Mouse (Mus musculus) cortical plate, adult 2 months (tissue): ENCODE measurements around the gene Lrrc8b. TPM values are rescaled to one million over a fixed set of nuclear protein-coding genes. Genes with fewer than 3 reads are reported as not detected.

Source experiments
- H3K27ac ChIP-seq: fragments of 200-500 bp; 2 replicates; pipeline ENCODE4 v1.5.1; 2012; ENCODE audit warnings: low read length, control low read depth, inconsistent platforms; ENCODE audit not compliant: insufficient read depth
- H3K4me1 ChIP-seq: fragments of 200-500 bp; 2 replicates; pipeline ENCODE4 v1.6.1; 2011; ENCODE audit warnings: low read length; ENCODE audit not compliant: control insufficient read depth, insufficient read depth
- H3K4me3 ChIP-seq: fragments of 200-500 bp; 2 replicates; pipeline ENCODE4 v1.5.1; 2011; ENCODE audit warnings: mild to moderate bottlenecking, low read length, control low read depth; ENCODE audit not compliant: insufficient read depth
- CTCF ChIP-seq: fragments of 200-500 bp; IDR thresholded peaks from 2 replicates; pipeline ENCODE4 v1.5.1; 2011; ENCODE audit warnings: mild to moderate bottlenecking, control low read depth, low read length; ENCODE audit not compliant: insufficient read depth; ENCODE audit errors: extremely low read depth
- POLR2A ChIP-seq: fragments of 200-500 bp; IDR thresholded peaks from 2 replicates; pipeline ENCODE4 v1.6.1; 2011; ENCODE audit warnings: mild to moderate bottlenecking, low read length, control low read depth; ENCODE audit not compliant: insufficient read depth; ENCODE audit errors: extremely low read depth
- polyA plus RNA-seq: library from polyadenylated mRNA; depleted of rRNA; stranded (reverse); fragments of >200 nt; gene quantifications from 2 replicates; pipeline ENCODE4 v1.2.3, GENCODE M21; 2012

Lrrc8b gene
- polyA plus RNA-seq, 1 experiment = 58.2 TPM

DNA sequence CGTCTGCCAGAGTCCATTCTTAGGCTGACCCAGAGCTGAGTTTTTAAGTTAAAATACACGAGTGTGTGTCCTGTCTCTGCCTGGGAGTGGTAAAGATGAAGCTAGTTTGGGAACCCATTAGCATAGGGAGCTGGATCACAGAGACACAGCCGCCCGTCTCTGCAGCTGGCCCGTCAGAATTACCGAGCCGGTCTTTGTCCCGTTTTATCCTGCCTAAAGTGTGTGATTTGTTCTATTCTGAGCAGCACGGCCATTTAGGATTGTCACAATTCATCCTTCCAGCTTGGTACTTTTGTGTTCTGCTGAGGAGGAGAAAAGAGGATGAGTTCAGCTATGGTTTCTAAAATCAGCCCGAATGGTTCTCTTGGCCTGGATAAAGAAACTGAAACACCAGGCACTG is 51.7 kb downstream of the Lrrc8b start:
- no peak overlapping the region for H3K4me3 ChIP-seq

GRCm38 (mm10) chr5:105472983-105473705 is 57.6 kb downstream of the Lrrc8b start:
- H3K4me1 ChIP-seq = no peaks in the 10 kb centered on the region
- TF ChIP-seq POLR2A (no peak), CTCF (no peak)
- H3K27ac ChIP-seq = peak overlapping the region; percentile 30; the same call in 1 of the 2 replicates
- no peak overlapping the region for H3K4me3 ChIP-seq

More for the DNA sequence above, 51.7 kb downstream of the Lrrc8b start:
- peak overlapping the region; percentile 88 for H3K27ac ChIP-seq
- no peak for TF ChIP-seq POLR2A
- no peak for TF ChIP-seq CTCF
- H3K4me1 ChIP-seq = peaks cover 11% of the 10 kb centered on the region

DNA sequence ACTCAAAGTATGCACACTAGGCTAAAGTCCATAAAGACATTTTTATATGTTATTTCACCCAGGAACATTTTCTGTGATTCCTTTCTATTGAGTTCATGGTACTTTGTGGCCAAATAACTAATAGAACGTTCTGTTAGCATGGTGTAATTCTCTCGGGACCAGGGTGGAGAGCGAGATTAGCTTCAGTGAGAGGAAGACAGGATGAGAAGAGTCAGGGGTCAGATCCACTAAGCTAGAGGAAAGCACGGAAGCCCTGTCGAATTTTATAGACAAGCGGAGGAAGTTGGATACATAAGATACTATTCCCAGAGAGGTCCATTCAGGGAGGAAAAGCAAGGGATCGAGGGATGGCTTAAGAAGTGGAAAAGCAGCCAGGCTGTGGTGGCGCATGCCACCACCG is 62.0 kb downstream of the Lrrc8b start:
- no peak overlapping the region for H3K27ac ChIP-seq
- no peaks in the 10 kb centered on the region for H3K4me1 ChIP-seq
- TF ChIP-seq CTCF (no peak), POLR2A (no peak)
- H3K4me3 ChIP-seq = no peak overlapping the region

GRCm38 (mm10) chr5:105479673-105480072 is 64.1 kb downstream of the Lrrc8b start:
- Histone ChIP-seq H3K4me1 (0 out of 2 replicates have a peak, but pooled peaks cover 2% of the 10 kb centered on the region), H3K27ac (no peak overlapping the region), H3K4me3 (no peak overlapping the region)
- TF ChIP-seq POLR2A (no peak), CTCF (no peak)

GRCm38 (mm10) chr5:105480561-105480960 is 65.0 kb downstream of the Lrrc8b start:
- Histone ChIP-seq H3K4me3 (no peak overlapping the region), H3K27ac (no peak overlapping the region), H3K4me1 (0 out of 2 replicates have a peak, but pooled peaks cover 3% of the 10 kb centered on the region)
- TF ChIP-seq POLR2A (no peak), CTCF (no peak)

DNA sequence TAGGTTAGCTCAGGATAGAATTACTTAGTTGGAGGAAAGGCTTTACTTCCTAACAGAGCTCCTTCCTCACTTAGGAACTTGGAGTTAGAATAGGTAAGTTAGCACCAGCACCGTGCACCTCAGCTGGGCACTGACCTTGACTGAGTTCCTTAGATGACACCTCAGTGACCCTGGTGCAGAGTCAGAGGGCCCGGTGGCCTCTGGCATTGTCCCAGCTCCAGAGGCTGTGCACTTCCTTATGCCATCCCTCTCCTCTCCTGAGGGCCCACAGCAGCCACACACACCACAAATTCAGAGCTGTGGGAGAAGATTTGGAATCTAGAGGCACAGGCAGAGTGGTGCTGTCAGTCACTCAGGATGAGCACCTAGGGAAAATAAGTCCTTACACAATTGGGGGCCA is 68.1 kb downstream of the Lrrc8b start:
- H3K4me3 ChIP-seq = no peak overlapping the region
- H3K4me1 ChIP-seq = 0 out of 2 replicates have a peak, but pooled peaks cover 3% of the 10 kb centered on the region
- TF ChIP-seq CTCF = no peak
- TF ChIP-seq POLR2A = no peak
- peak overlapping the region; percentile 18; the same call in 1 of the 2 replicates for H3K27ac ChIP-seq

- H3K4me1 ChIP-seq = 0 out of 2 replicates have a peak, but pooled peaks cover 3% of the 10 kb centered on the region
- peak overlapping the region; percentile 18 for H3K27ac ChIP-seq
- no peak overlapping the region for H3K4me3 ChIP-seq
- no peak for TF ChIP-seq POLR2A
- TF ChIP-seq CTCF = no peak
Observed at GRCm38 (mm10) chr5:105484247-105484646, 68.7 kb downstream of the Lrrc8b start.

GRCm38 (mm10) chr5:105484891-105485290 is 69.3 kb downstream of the Lrrc8b start:
- H3K27ac ChIP-seq = no peak overlapping the region
- 0 out of 2 replicates have a peak, but pooled peaks cover 3% of the 10 kb centered on the region for H3K4me1 ChIP-seq
- H3K4me3 ChIP-seq = no peak overlapping the region
- TF ChIP-seq POLR2A (no peak), CTCF (no peak)

DNA sequence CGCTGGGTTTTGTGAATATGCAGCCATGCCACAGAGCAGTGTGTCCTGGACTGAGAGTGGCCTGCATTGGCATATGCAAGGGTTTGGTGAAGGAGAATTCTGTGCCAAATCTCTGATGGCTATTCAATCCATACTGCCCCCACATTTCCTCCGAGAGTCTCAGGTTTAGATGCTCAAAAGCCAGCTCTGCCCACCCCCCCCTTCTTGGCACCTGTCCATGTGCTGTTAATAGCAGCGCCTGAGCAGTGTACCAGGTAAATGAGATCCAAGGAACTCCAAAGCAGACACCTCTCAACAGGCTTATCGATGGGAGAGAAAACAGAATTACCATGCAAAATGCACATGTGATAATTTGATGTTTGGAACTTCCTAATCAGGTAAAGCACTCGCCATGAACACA is 74.6 kb downstream of the Lrrc8b start:
- TF ChIP-seq CTCF = no peak
- TF ChIP-seq POLR2A = no peak
- Histone ChIP-seq H3K4me1 (peaks cover 12% of the 10 kb centered on the region), H3K27ac (no peak overlapping the region), H3K4me3 (no peak overlapping the region)

DNA sequence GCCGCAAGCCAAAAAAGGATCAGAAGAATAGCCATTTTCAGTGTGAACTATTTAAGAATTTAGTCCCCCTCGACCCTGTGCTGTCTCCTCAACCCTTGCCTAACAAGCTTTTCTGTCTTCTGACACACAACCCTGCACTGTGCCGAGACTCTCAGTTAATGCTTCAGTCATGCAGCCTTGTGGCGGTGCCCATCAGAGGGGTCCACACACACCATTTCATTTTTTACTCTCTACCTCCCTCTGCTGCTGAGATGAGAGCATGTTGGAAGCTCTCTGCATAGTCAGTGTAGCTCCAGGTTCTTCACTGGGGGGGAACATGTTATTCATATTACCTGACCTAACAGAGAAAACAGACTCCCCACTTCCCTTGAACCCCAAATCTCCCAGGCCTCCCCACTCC is 75.8 kb downstream of the Lrrc8b start:
- H3K4me1 ChIP-seq = peaks cover 12% of the 10 kb centered on the region
- H3K27ac ChIP-seq = no peak overlapping the region
- TF ChIP-seq POLR2A (no peak), CTCF (peak; percentile 56)
- H3K4me3 ChIP-seq = no peak overlapping the region
